Mouse (Mus musculus) lung, embryonic 15.5 days (tissue): ENCODE measurements at regions not wholly inside any gene's neighbourhood (a gene's known extent, or its start where the extent isn't known, plus 50 kb on each side); places are given as distances from the start of the nearest gene placed in this dataset.

Experiments used
- ATAC-seq: fragments of 200-750 bp; cut with Nextera tagmentation; 2 replicates; pipeline ENCODE4 v1.8.0; 2017; ENCODE audit warnings: moderate number of reproducible peaks, borderline replicate concordance; ENCODE audit not compliant: low FRiP score, low TSS enrichment; ENCODE audit errors: extremely low read depth
- H3K27ac ChIP-seq: fragments of 300-500 bp; sonication (generic); 2 replicates; pipeline ENCODE4 v1.5.1; 2015; ENCODE audit warnings: moderate library complexity, mild to moderate bottlenecking, inconsistent platforms
- H3K27me3 ChIP-seq: fragments of 300-500 bp; sonication (generic); 2 replicates; pipeline ENCODE4 v1.6.1; 2015; ENCODE audit warnings: inconsistent platforms
- H3K36me3 ChIP-seq: fragments of 300-500 bp; sonication (generic); 2 replicates; pipeline ENCODE4 v1.6.1; 2015; ENCODE audit warnings: inconsistent platforms
- H3K4me1 ChIP-seq: fragments of 300-500 bp; sonication (generic); 2 replicates; pipeline ENCODE4 v1.6.1; 2015; ENCODE audit warnings: inconsistent platforms
- H3K4me2 ChIP-seq: fragments of 300-500 bp; sonication (generic); 2 replicates; pipeline ENCODE4 v1.6.1; 2015; ENCODE audit warnings: inconsistent platforms, mild to moderate bottlenecking, moderate library complexity
- H3K4me3 ChIP-seq: fragments of 300-500 bp; sonication (generic); 2 replicates; pipeline ENCODE4 v1.5.1; 2015; ENCODE audit warnings: mild to moderate bottlenecking, inconsistent platforms
- H3K9ac ChIP-seq: fragments of 300-500 bp; sonication (generic); 2 replicates; pipeline ENCODE4 v1.6.1; 2015; ENCODE audit warnings: inconsistent platforms
- H3K9me3 ChIP-seq: fragments of 300-500 bp; sonication (generic); 2 replicates; pipeline ENCODE4 v1.6.1; 2016; ENCODE audit warnings: inconsistent platforms
- WGBS: fragments of 180-500 bp; shearing (Covaris S2); methylation state at CpG from one replicate; pipeline ENCODE4 v1.1.7; 2015; 5-methylcytosine and 5-hydroxymethylcytosine counted together

DNA sequence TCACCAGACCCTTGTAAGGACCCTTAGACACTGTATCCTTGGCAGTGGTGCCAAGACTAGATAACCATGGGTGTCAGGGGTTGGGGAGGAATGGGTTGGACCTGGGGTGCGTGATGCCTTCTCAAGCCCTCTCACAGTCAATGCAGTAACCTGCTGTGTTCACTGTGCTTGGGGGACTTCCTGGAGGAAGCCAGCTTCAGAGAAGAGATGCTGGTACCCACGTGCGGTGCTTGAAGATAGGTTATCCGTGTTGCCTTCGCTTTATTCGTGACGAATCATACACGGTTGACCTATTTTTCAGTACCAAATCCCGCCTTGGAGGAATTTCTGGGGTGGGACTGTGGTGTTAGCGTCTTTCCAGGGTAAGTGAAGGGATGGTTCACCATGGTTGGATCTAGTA, 138.1 kb upstream of the Rtl1 start:
- H3K9ac ChIP-seq: no peak overlapping the region
- no peak overlapping the region for H3K27ac ChIP-seq
- H3K27me3 ChIP-seq: no peaks in the 10 kb centered on the region
- 92% methylated on average over 10 of the region's 10 CpGs for WGBS
- H3K36me3 ChIP-seq: peaks cover 42% of the 10 kb centered on the region
- no peak overlapping the region for H3K4me2 ChIP-seq
- H3K9me3 ChIP-seq: no peaks in the 10 kb centered on the region
- no peaks in the 10 kb centered on the region for H3K4me1 ChIP-seq
- H3K4me3 ChIP-seq: no peak overlapping the region
- ATAC-seq: no peak

DNA sequence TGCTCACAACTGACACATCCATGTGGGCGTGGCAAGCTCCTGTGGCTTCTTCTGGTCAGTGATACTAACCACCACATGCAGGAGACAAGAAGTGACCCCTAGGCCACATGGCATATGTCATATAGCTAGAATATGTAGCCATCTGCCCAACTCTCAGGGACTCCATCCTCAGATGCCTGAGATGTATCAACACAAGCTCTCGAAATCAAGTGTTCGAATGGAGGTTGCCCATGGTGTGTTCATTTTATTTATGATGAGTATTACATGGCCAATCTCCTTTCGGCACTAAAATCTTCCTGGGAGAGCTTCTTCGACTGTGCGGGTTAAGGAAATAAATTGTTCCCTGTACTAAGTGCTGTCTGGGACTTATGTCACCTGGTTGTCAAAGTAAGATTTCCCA, 138.8 kb upstream of the Rtl1 start:
- H3K4me3 ChIP-seq: no peak overlapping the region
- H3K9ac ChIP-seq: no peak overlapping the region
- no peaks in the 10 kb centered on the region for H3K27me3 ChIP-seq
- no peaks in the 10 kb centered on the region for H3K4me1 ChIP-seq
- peaks cover 41% of the 10 kb centered on the region for H3K36me3 ChIP-seq
- H3K9me3 ChIP-seq: no peaks in the 10 kb centered on the region
- H3K27ac ChIP-seq: no peak overlapping the region
- H3K4me2 ChIP-seq: no peak overlapping the region
- ATAC-seq: no peak
- 92% methylated on average over 6 of the region's 6 CpGs for WGBS

- Histone ChIP-seq H3K4me3 (no peak overlapping the region), H3K9me3 (no peaks in the 10 kb centered on the region), H3K27me3 (no peaks in the 10 kb centered on the region), H3K9ac (no peak overlapping the region), H3K4me2 (no peak overlapping the region), H3K4me1 (peaks cover 12% of the 10 kb centered on the region), H3K36me3 (peaks cover 34% of the 10 kb centered on the region), H3K27ac (no peak overlapping the region)
- 90% methylated on average over 11 of the region's 11 CpGs for WGBS
- no peak for ATAC-seq
Observed at GRCm38 (mm10) chr12:109742486-109742885, 142.4 kb upstream of the Rtl1 start.

DNA sequence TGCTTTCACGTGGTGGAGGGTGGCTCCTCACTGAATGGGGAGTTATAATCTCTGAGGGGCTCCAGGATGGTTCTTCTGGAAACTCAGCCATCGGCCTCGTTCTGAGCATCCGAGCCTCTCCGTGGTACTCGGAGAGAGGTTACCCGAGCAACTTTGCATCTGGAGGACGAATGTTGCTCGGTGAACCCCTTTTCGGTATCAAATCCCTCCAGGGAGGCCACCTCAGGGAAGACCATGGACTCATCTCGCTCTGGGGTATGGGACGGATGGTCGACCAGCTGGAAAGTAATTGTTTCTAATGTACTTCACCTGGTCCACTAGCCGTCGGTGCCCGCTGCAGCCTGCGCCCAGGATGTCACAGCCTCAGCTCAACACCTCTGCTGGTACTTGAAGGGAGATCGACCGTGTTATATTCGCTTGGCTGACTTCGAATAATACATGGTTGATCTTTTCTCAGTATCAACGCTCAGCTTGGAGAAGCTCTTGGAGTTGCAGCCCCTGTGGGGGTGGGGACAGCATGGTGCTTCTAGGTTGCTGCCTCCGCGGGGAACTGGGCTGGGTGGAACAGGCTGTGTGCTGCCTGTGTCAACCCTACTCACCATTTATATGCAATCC, 143.0 kb upstream of the Rtl1 start:
- Histone ChIP-seq H3K4me1 (peaks cover 19% of the 10 kb centered on the region), H3K27ac (no peak overlapping the region), H3K9ac (no peak overlapping the region), H3K27me3 (no peaks in the 10 kb centered on the region), H3K9me3 (no peaks in the 10 kb centered on the region), H3K4me3 (no peak overlapping the region), H3K36me3 (peaks cover 29% of the 10 kb centered on the region), H3K4me2 (no peak overlapping the region)
- WGBS: 91% methylated on average over 24 of the region's 24 CpGs
- no peak for ATAC-seq

- H3K36me3 ChIP-seq: peaks cover 29% of the 10 kb centered on the region
- no peaks in the 10 kb centered on the region for H3K27me3 ChIP-seq
- no peak overlapping the region for H3K4me2 ChIP-seq
- no peaks in the 10 kb centered on the region for H3K9me3 ChIP-seq
- peaks cover 29% of the 10 kb centered on the region for H3K4me1 ChIP-seq
- WGBS: 91% methylated on average over 4 of the region's 4 CpGs
- no peak overlapping the region for H3K9ac ChIP-seq
- H3K4me3 ChIP-seq: no peak overlapping the region
- no peak for ATAC-seq
- no peak overlapping the region for H3K27ac ChIP-seq
Observed at GRCm38 (mm10) chr12:109744186-109744585, 144.1 kb upstream of the Rtl1 start.

DNA sequence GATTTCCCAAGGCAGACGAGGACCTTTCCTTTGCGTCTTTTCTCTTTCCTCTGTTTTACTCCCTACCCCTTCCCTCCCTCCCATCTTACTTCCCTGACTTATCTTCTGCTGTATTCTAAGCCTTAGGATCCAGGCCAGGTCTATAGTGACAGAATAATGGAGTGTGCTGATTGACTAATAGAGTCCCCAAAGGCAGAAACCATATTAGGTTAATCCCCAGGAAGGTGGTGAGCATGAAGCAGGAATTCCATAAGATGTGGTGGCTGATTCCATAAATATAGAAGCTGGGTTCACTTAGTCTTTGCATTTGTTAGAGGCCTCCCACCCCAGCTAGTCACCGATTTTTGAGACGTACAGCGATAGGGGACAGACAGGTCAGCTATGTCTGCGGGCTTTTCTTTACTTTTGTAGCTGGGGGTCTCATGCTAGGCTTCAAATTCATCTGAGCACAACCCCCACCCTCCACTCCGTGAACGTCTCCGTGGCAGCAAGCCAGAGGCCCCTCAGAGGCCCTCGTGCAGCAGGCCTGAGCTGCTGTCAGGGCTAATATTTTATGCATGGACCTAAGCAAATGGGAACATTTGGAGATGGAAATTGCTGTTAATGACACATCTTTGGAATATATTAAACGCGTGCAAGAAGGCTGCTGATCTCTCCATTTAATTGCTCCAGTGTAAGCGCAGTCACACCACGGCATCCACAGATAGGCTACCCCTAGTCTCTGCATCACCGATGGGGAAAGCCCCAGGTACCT, 145.8 kb upstream of the Rtl1 start:
- Histone ChIP-seq H3K27me3 (no peaks in the 10 kb centered on the region), H3K9me3 (no peaks in the 10 kb centered on the region), H3K4me1 (peaks cover 38% of the 10 kb centered on the region), H3K4me2 (no peak overlapping the region), H3K36me3 (peaks cover 22% of the 10 kb centered on the region; the same call in 1 of the 2 replicates), H3K27ac (no peak overlapping the region), H3K9ac (no peak overlapping the region), H3K4me3 (no peak overlapping the region)
- ATAC-seq: no peak
- WGBS: 34% methylated on average over 15 of the region's 15 CpGs

DNA sequence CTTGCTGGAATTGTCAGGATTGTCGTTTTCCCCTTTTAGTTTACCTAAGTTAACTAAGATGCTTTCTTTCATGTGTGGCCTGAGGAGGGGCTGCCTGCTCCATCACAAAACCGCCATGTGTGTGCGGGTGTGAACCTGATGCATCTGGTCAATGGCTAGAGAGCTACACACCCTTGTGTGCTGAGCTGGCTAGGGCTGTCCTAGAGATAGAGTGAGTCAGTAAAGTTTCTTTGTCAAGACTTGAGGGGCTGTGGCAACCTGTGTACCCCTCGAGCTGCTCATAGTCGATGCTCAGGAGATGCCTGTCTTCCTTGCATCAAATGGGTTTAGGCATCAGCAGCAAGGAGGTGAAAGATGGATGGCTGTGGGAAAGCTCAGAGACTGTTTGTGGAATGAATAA, 147.1 kb upstream of the Rtl1 start:
- H3K27me3 ChIP-seq: no peaks in the 10 kb centered on the region
- ATAC-seq: no peak
- peaks cover 18% of the 10 kb centered on the region; the same call in 1 of the 2 replicates for H3K36me3 ChIP-seq
- WGBS: 57% methylated on average over 5 of the region's 5 CpGs
- peaks cover 38% of the 10 kb centered on the region for H3K4me1 ChIP-seq
- no peaks in the 10 kb centered on the region for H3K9me3 ChIP-seq
- H3K4me3 ChIP-seq: no peak overlapping the region
- H3K27ac ChIP-seq: no peak overlapping the region
- no peak overlapping the region for H3K4me2 ChIP-seq
- H3K9ac ChIP-seq: no peak overlapping the region

DNA sequence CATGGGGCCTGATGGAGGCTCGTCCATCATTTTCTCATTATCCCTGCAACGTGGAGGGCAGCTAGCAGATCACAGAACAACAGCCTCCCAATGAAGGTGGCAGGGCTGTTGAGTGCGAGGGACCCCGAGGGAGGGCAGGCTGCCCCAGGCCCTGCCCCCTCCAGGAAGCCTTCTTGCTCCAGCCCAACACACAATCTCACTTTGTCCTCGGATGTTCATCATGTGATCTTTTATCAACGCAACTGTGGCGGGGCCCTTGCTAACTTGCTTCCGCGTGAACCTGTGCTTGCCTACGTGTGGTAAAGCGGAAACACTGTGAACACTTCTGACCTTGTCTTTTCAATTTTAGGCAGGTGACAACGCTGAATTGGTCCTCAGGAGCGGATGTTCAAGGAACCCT, 147.6 kb upstream of the Rtl1 start:
- Histone ChIP-seq H3K4me1 (peaks cover 38% of the 10 kb centered on the region), H3K27me3 (no peaks in the 10 kb centered on the region), H3K4me3 (no peak overlapping the region), H3K4me2 (no peak overlapping the region), H3K9me3 (no peaks in the 10 kb centered on the region), H3K9ac (no peak overlapping the region), H3K36me3 (peaks cover 12% of the 10 kb centered on the region; the same call in 1 of the 2 replicates), H3K27ac (peak overlapping the region; percentile 77)
- 61% methylated on average over 13 of the region's 13 CpGs for WGBS
- no peak for ATAC-seq

GRCm38 (mm10) chr12:109748326-109749059, 148.4 kb upstream of the Rtl1 start:
- Histone ChIP-seq H3K27ac (peak overlapping the region; percentile 77), H3K4me3 (no peak overlapping the region), H3K4me2 (no peak overlapping the region), H3K9ac (no peak overlapping the region), H3K36me3 (peaks cover 7% of the 10 kb centered on the region; the same call in 1 of the 2 replicates), H3K4me1 (peaks cover 38% of the 10 kb centered on the region), H3K27me3 (no peaks in the 10 kb centered on the region), H3K9me3 (no peaks in the 10 kb centered on the region)
- peak; percentile 40; the same call in 1 of the 2 replicates for ATAC-seq
- WGBS: 32% methylated on average over 12 of the region's 12 CpGs

- Histone ChIP-seq H3K9ac (0 out of 2 replicates have a peak overlapping the region, but pooled peaks have one; percentile 4), H3K27me3 (no peaks in the 10 kb centered on the region), H3K4me1 (peaks cover 38% of the 10 kb centered on the region), H3K9me3 (no peaks in the 10 kb centered on the region), H3K36me3 (no peaks in the 10 kb centered on the region), H3K4me2 (peak overlapping the region; percentile 50), H3K4me3 (peak overlapping the region; percentile 13; the same call in 1 of the 2 replicates), H3K27ac (peak overlapping the region; percentile 77)
- 10% methylated on average over 2 of the region's 2 CpGs for WGBS
- peak; percentile 60 for ATAC-seq
Observed at GRCm38 (mm10) chr12:109749256-109749655, 149.1 kb upstream of the Rtl1 start.

DNA sequence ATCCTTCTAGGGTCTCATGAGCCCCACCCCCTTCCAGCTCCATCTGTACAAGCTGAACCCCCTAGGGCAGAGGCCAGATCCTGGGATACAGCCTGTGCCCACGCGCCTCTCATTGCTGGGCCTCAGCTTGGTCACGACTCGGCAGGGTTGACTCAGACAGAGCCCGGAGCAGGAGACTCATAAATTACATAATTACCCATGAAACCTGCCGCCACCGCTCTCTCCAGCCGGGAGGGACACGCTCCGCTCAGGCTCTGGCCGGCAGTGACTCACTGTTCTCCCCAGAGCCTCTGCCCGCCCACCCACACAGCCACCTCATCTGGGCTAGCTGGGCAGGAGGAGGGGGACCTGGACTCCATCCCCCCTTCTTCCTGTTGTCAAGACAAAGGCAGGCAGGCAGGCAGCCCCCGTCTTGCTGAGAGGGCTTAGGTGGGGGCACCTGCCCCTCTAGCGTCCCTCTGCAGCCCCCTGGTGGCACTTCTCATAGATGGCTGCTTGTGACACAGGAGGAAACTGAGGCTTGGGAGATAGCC, 149.6 kb upstream of the Rtl1 start:
- 0 out of 2 replicates have a peak overlapping the region, but pooled peaks have one; percentile 8 for H3K9ac ChIP-seq
- H3K4me2 ChIP-seq: peak overlapping the region; percentile 50
- peak overlapping the region; percentile 77 for H3K27ac ChIP-seq
- H3K36me3 ChIP-seq: no peaks in the 10 kb centered on the region
- H3K27me3 ChIP-seq: no peaks in the 10 kb centered on the region
- H3K9me3 ChIP-seq: no peaks in the 10 kb centered on the region
- peaks cover 38% of the 10 kb centered on the region for H3K4me1 ChIP-seq
- H3K4me3 ChIP-seq: peak overlapping the region; percentile 13
- 2% methylated on average over 14 of the region's 14 CpGs for WGBS
- peak; percentile 55 for ATAC-seq
